Mouse (Mus musculus): ENCODE measurements around the gene Ly6g6c. TPM values are rescaled to one million over a fixed set of nuclear protein-coding genes. Genes with fewer than 3 reads are reported as not detected.

Gene Ly6g6c
- not detected in 2 replicates for polyA plus RNA-seq (2014; fragmentation: Nextera tagmentation; extraction: Ambion mirVana)

- 2% methylated on average over 48 of the region's 48 CpGs for WGBS
- Histone ChIP-seq H3K4me2 (ENCODE audit: low read length) (peak within 1 kb of the TSS; percentile 42), H3K36me3 (ENCODE audit: control insufficient read depth, insufficient read depth, low read length) (peaks cover 24% of the 10 kb centered on the region), H3K9ac (replicated peaks; ENCODE audit: low read length) (peak within 1 kb of the TSS; percentile 20; the same call in 1 of the 2 replicates), H3K4me3 (replicated peaks; ENCODE audit: low read depth, low read length) (peak within 1 kb of the TSS; percentile 19), H3K4me1 (ENCODE audit: control insufficient read depth, insufficient read depth, low read length) (peaks cover 11% of the 10 kb centered on the region), H3K27ac (replicated peaks; ENCODE audit: low read depth, low read length) (no peak within 1 kb of the TSS), H3K27me3 (ENCODE audit: control insufficient read depth, insufficient read depth, low read length) (peaks cover 18% of the 10 kb centered on the region; the same call in 1 of the 2 replicates), H3K9me3 (ENCODE audit: control insufficient read depth, low read length) (no peaks in the 10 kb centered on the region)
- ATAC-seq (ENCODE audit: low FRiP score, low TSS enrichment) (no peak), DNase-seq (peak; percentile 39)
These were observed at the start of gene Ly6g6c for GRCm38 (mm10) chr17:35064951-35065947. Ly6g6c (plus strand) TSS chr17:35065388.

- 63% methylated on average over 12 of the region's 12 CpGs for WGBS
- Histone ChIP-seq H3K4me1 (ENCODE audit: control insufficient read depth, insufficient read depth, low read length) (peaks cover under 1% of the 10 kb centered on the region; the same call in 1 of the 2 replicates), H3K9ac (replicated peaks; ENCODE audit: low read length) (no peak within 1 kb of the TSS; the same call in 1 of the 2 replicates), H3K9me3 (ENCODE audit: control insufficient read depth, low read length) (no peaks in the 10 kb centered on the region), H3K4me2 (ENCODE audit: low read length) (no peak within 1 kb of the TSS), H3K27me3 (ENCODE audit: control insufficient read depth, insufficient read depth, low read length) (no peaks in the 10 kb centered on the region), H3K4me3 (replicated peaks; ENCODE audit: low read depth, low read length) (no peak within 1 kb of the TSS), H3K36me3 (ENCODE audit: control insufficient read depth, insufficient read depth, low read length) (peaks cover 56% of the 10 kb centered on the region), H3K27ac (replicated peaks; ENCODE audit: low read depth, low read length) (no peak within 1 kb of the TSS)
- DNase-seq (peak; percentile 61), ATAC-seq (ENCODE audit: low FRiP score, low TSS enrichment) (peak; percentile 31; the same call in 1 of the 2 replicates)
These were observed 48.8 kb upstream of the Ly6g6c start, which contains the start of gene Vwa7 for GRCm38 (mm10) chr17:35016376-35016775. Vwa7 (plus strand) TSS chr17:35016579.

GRCm38 (mm10) chr17:35016791-35017705 is 48.1 kb upstream of the Ly6g6c start:
- WGBS = 82% methylated on average over 10 of the region's 10 CpGs
- ATAC-seq (ENCODE audit: low FRiP score, low TSS enrichment) (no peak), DNase-seq (no peak)
- no peaks in the 10 kb centered on the region for H3K27me3 ChIP-seq (ENCODE audit: control insufficient read depth, insufficient read depth, low read length)
- H3K27ac ChIP-seq (replicated peaks; ENCODE audit: low read depth, low read length) = no peak overlapping the region
- no peak overlapping the region; the same call in 1 of the 2 replicates for H3K9ac ChIP-seq (replicated peaks; ENCODE audit: low read length)
- peaks cover 3% of the 10 kb centered on the region; the same call in 1 of the 2 replicates for H3K4me1 ChIP-seq (ENCODE audit: control insufficient read depth, insufficient read depth, low read length)
- H3K4me2 ChIP-seq (ENCODE audit: low read length) = no peak overlapping the region
- H3K36me3 ChIP-seq (ENCODE audit: control insufficient read depth, insufficient read depth, low read length) = peaks cover 49% of the 10 kb centered on the region
- H3K4me3 ChIP-seq (replicated peaks; ENCODE audit: low read depth, low read length) = no peak overlapping the region
- no peaks in the 10 kb centered on the region for H3K9me3 ChIP-seq (ENCODE audit: control insufficient read depth, low read length)

GRCm38 (mm10) chr17:35017706-35018030 is 47.5 kb upstream of the Ly6g6c start:
- Histone ChIP-seq H3K4me2 (ENCODE audit: low read length) (no peak overlapping the region), H3K36me3 (ENCODE audit: control insufficient read depth, insufficient read depth, low read length) (peaks cover 43% of the 10 kb centered on the region), H3K9me3 (ENCODE audit: control insufficient read depth, low read length) (no peaks in the 10 kb centered on the region), H3K4me1 (ENCODE audit: control insufficient read depth, insufficient read depth, low read length) (peaks cover 3% of the 10 kb centered on the region; the same call in 1 of the 2 replicates), H3K9ac (replicated peaks; ENCODE audit: low read length) (no peak overlapping the region), H3K27ac (replicated peaks; ENCODE audit: low read depth, low read length) (no peak overlapping the region), H3K4me3 (replicated peaks; ENCODE audit: low read depth, low read length) (no peak overlapping the region), H3K27me3 (ENCODE audit: control insufficient read depth, insufficient read depth, low read length) (no peaks in the 10 kb centered on the region)
- WGBS = 77% methylated on average over 14 of the region's 14 CpGs
- no peak for ATAC-seq (ENCODE audit: low FRiP score, low TSS enrichment)
- no peak for DNase-seq

- Histone ChIP-seq H3K4me2 (ENCODE audit: low read length) (no peak overlapping the region), H3K27ac (replicated peaks; ENCODE audit: low read depth, low read length) (no peak overlapping the region), H3K9ac (replicated peaks; ENCODE audit: low read length) (no peak overlapping the region), H3K4me1 (ENCODE audit: control insufficient read depth, insufficient read depth, low read length) (peaks cover 3% of the 10 kb centered on the region; the same call in 1 of the 2 replicates), H3K27me3 (ENCODE audit: control insufficient read depth, insufficient read depth, low read length) (no peaks in the 10 kb centered on the region), H3K36me3 (ENCODE audit: control insufficient read depth, insufficient read depth, low read length) (peaks cover 38% of the 10 kb centered on the region), H3K9me3 (ENCODE audit: control insufficient read depth, low read length) (no peaks in the 10 kb centered on the region), H3K4me3 (replicated peaks; ENCODE audit: low read depth, low read length) (no peak overlapping the region)
- WGBS = 70% methylated on average over 3 of the region's 3 CpGs
- DNase-seq (no peak), ATAC-seq (ENCODE audit: low FRiP score, low TSS enrichment) (no peak)
These were observed 47.0 kb upstream of the Ly6g6c start for GRCm38 (mm10) chr17:35018171-35018570.

- Histone ChIP-seq H3K27me3 (ENCODE audit: control insufficient read depth, insufficient read depth, low read length) (no peaks in the 10 kb centered on the region), H3K4me2 (ENCODE audit: low read length) (no peak overlapping the region), H3K27ac (replicated peaks; ENCODE audit: low read depth, low read length) (no peak overlapping the region), H3K4me3 (replicated peaks; ENCODE audit: low read depth, low read length) (no peak overlapping the region), H3K9me3 (ENCODE audit: control insufficient read depth, low read length) (no peaks in the 10 kb centered on the region), H3K4me1 (ENCODE audit: control insufficient read depth, insufficient read depth, low read length) (peaks cover 3% of the 10 kb centered on the region; the same call in 1 of the 2 replicates), H3K36me3 (ENCODE audit: control insufficient read depth, insufficient read depth, low read length) (peaks cover 21% of the 10 kb centered on the region), H3K9ac (replicated peaks; ENCODE audit: low read length) (no peak overlapping the region)
- ATAC-seq (ENCODE audit: low FRiP score, low TSS enrichment) (no peak), DNase-seq (no peak)
- 72% methylated on average over 11 of the region's 11 CpGs for WGBS
These were observed 45.3 kb upstream of the Ly6g6c start for GRCm38 (mm10) chr17:35019894-35020293.

- Histone ChIP-seq H3K4me2 (ENCODE audit: low read length) (no peak overlapping the region), H3K4me3 (replicated peaks; ENCODE audit: low read depth, low read length) (no peak overlapping the region), H3K27ac (replicated peaks; ENCODE audit: low read depth, low read length) (no peak overlapping the region), H3K4me1 (ENCODE audit: control insufficient read depth, insufficient read depth, low read length) (peaks cover 3% of the 10 kb centered on the region; the same call in 1 of the 2 replicates), H3K36me3 (ENCODE audit: control insufficient read depth, insufficient read depth, low read length) (peaks cover 14% of the 10 kb centered on the region), H3K27me3 (ENCODE audit: control insufficient read depth, insufficient read depth, low read length) (no peaks in the 10 kb centered on the region), H3K9ac (replicated peaks; ENCODE audit: low read length) (no peak overlapping the region), H3K9me3 (ENCODE audit: control insufficient read depth, low read length) (no peaks in the 10 kb centered on the region)
- ATAC-seq (ENCODE audit: low FRiP score, low TSS enrichment) (no peak), DNase-seq (no peak)
- WGBS = 80% methylated on average over 8 of the region's 8 CpGs
These were observed 44.6 kb upstream of the Ly6g6c start for GRCm38 (mm10) chr17:35020551-35020950.

- H3K9me3 ChIP-seq (ENCODE audit: control insufficient read depth, low read length) = no peaks in the 10 kb centered on the region
- DNase-seq (peak; percentile 85), ATAC-seq (ENCODE audit: low FRiP score, low TSS enrichment) (peak; percentile 44; the same call in 1 of the 2 replicates)
- H3K4me1 ChIP-seq (ENCODE audit: control insufficient read depth, insufficient read depth, low read length) = peaks cover 3% of the 10 kb centered on the region; the same call in 1 of the 2 replicates
- H3K27ac ChIP-seq (replicated peaks; ENCODE audit: low read depth, low read length) = 0 out of 2 replicates have a peak overlapping the region, but pooled peaks have one; percentile 1
- no peak overlapping the region for H3K9ac ChIP-seq (replicated peaks; ENCODE audit: low read length)
- H3K36me3 ChIP-seq (ENCODE audit: control insufficient read depth, insufficient read depth, low read length) = peaks cover 7% of the 10 kb centered on the region; the same call in 1 of the 2 replicates
- 3% methylated on average over 17 of the region's 17 CpGs for WGBS
- H3K4me2 ChIP-seq (ENCODE audit: low read length) = peak overlapping the region; percentile 13
- no peaks in the 10 kb centered on the region for H3K27me3 ChIP-seq (ENCODE audit: control insufficient read depth, insufficient read depth, low read length)
- no peak overlapping the region for H3K4me3 ChIP-seq (replicated peaks; ENCODE audit: low read depth, low read length)
These were observed 43.9 kb upstream of the Ly6g6c start for GRCm38 (mm10) chr17:35021163-35021808.
